Mouse (Mus musculus) embryo, embryonic 10.5 days (tissue): ENCODE data around the gene Tbx2.

ENCODE experiments used
- DNase-seq: peaks from one replicate; pipeline ENCODE4 v3.0.0-alpha.2; 2015; ENCODE audit warnings: low spot score

Gene Tbx2

DNA sequence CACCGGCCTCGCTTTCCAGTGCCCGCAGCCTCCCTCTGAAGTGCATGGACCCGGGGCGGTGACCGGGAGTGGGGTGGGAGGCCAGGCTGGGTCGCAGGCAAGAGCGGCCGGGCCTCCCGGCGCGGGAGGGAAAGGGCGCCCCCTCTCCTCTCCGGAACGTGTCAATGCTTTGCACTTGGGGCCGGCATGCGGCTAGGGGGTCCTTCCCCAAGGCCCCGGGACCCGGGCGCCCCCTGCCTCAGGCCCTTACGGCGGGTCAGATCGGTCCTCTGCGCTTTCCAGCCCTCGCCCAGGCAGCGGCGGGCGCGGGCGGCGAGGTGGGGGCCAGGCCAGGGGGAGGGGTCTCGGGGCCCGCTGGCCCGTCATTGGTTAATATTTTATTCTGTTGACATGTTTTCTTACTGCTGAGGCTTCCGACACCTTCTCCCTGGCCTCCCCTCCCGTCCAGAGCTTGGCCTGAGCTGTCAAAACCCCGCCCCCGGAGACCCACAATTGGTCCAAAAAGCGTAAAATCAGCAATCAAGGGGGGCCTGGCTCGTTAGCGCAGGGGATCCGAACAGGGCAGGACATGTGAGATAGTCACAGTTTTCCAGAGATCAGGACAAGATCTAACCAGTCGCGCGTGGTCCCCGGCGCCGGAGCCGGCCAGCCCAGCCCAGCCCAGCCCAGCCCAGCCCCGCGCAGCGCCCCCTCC is at the start of gene Tbx2:
TSS of gene Tbx2 (plus strand) at position 321 of the 694 bp plus-strand sequence.
- DNase-seq = peak; percentile 89

GRCm38 (mm10) chr11:85786113-85786718 is 46.1 kb upstream of the Tbx2 start:
- peak; percentile 48 for DNase-seq

- no peak for DNase-seq
Measured at GRCm38 (mm10) chr11:85789750-85790149, 42.6 kb upstream of the Tbx2 start.

DNA sequence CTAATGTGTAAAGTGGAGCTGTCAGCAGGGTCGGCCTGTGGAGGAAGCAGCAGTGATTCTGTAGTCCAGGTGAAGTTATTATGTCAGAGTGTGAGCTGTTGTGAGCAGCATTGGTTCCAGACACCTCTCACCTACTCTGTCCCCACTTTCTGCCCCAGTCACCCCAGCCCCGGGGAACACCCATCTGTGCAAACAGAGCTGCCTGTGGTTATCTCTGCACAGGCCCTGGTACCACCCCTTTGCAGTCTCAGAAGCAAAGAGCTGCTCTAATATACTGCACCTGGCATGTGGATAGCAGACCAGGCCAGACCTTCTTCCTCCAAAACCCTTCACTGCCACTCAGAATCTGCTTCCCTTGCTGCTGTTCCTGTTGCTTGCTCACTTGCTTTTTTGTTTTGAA is 42.1 kb upstream of the Tbx2 start:
- no peak for DNase-seq

DNA sequence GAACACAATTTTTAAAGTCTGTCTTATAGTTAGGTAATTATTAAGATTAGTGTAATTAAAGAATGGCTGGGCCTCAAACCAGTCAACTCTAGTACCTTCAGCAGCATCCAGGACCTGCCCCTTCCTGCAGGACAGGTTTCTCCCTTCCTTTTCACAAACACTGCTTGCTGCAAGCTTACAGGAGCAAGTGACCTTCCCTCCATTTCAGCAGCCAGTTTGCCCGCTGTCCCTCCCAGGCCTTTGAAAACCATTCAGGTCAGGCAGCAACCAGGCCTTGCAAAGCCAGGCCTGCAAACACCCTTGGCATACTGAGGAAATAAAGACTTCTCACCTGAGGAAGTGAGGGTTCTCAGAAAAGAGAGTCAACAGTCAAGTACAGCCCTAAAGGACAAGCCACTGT is 41.1 kb upstream of the Tbx2 start:
- no peak for DNase-seq

DNA sequence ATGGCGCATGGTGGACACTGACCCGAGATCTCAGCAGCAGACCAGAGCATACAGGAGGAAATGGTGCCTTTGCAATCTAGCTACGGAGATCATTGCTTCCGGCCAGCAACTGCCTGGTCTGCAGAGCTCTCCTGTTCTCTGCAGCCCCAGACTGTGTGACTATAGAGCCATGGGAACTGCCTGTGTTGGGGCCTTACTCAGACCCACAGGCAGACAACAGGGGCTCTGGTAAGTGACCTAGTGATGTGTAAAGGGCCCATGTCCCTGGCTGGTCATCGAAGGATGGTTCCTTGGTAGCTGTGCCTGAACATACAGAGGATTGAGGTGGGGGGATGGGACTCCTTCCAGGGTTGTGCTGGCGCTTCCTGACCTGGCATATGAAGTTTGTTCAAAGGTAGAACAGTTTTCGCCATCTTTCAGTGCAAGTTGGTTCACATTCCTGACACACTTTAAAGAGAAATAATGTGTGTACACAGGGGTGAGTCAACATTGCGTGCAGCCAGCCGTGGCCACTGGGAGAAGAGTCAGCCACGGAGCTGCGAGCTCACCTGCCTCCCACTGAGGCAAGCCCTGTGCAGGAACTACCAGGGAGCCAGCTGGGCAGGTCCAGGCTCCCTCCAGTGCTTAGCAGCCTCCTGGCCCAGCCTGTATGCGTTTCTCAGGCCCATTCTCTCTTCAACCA is 39.7 kb upstream of the Tbx2 start:
- DNase-seq = no peak

- no peak for DNase-seq
Measured at GRCm38 (mm10) chr11:85799456-85799855, 32.9 kb upstream of the Tbx2 start.

- peak; percentile 39 for DNase-seq
Measured at GRCm38 (mm10) chr11:85799856-85800255, 32.5 kb upstream of the Tbx2 start.

- DNase-seq = no peak
Measured at GRCm38 (mm10) chr11:85800380-85800779, 32.0 kb upstream of the Tbx2 start.

- DNase-seq = no peak
Measured at GRCm38 (mm10) chr11:85804048-85804447, 28.3 kb upstream of the Tbx2 start.

- no peak for DNase-seq
Measured at GRCm38 (mm10) chr11:85805779-85806178, 26.6 kb upstream of the Tbx2 start.

DNA sequence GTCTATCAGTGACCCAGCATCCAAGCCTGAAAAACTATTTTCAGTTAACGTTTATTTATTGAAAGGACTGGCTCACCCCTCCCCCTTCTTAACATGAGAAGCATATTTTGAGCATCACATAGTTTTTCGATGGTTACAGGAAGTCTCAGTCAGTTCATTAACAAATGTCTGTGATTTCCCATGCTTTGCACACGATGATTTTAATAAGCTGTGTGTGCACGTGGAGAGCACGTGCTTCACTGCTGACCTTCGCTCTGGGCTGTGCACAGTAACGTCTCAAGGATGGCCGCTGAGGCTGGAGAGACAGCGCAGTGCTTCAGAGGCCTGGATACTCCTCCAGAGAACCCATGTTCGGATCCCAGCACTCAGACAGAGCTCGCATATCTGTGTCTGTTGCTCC is 25.0 kb upstream of the Tbx2 start:
- DNase-seq = no peak

DNA sequence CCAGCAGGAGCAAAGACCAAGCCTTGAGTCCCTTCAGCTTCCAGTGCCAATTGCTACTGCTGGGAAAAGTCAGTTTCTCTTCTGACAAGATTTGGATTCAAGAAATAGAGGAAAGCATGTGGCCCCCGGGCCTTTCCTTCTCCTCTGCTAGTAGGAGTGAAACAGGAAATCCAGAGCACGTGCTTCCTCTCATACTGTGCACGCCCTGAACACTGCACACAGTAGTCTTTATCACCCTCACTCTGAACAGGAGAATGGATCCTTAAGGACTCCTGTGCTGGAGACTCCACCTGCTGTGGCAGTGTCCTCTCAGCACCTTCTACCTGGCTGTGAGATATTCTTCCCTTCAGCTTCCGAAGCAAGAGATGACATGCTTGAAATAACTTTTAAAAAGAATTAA is 21.1 kb upstream of the Tbx2 start:
- no peak for DNase-seq

DNA sequence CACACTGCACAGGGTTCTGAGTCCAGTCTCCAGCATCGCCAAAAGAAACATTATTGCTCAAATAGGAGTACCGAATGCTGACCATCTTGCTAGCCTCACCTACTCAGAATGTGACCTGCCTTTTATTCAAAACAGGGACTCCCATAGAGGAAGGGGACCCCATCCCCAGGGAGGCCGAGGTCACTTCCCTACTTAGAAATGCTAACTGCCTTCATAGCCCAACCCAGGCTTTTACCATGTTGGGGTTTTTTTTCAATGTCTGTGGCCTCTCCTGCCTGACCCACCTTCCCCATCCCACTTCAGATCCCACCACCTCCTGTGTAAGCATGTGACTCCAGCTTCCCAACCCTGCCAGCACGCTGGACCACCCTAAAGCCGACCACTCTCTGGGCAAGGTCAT is 20.7 kb upstream of the Tbx2 start:
- no peak for DNase-seq

DNA sequence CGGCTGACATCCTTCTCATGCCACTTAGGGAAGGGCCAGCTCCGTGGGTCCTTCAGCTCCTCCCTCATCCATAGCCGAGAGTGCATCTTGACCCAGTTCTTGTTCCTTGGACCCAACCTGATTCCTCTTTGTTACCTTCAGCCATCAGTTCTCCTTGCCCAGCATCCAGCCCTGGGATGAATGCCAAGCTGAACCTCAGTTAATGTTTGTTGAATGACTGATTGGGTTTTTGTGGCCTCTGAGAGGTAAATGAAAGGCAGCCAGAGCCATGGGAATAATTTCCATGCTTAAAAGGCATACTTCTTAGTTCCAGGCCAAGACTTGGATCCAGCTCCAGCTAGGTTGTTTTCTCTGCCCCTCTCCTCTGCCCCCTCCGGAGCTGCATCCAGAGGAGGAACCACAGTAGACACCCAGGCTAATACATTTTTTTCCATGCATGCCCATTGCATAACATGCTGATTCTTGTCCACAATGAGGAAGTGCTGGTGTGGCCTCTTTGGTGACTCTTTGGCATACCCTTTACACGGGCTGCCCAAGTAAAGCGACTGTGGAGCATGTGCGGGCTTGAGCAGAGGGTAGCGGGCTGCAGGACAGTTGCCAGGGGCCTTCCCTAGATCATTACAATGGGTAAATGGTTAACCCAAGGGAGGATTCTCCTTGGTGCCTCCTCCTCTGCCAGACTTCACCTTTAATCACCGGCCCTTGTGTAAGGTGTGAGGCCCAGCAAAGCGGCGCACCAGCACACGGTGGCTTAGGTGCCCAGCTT is 20.0 kb upstream of the Tbx2 start:
- no peak for DNase-seq

DNA sequence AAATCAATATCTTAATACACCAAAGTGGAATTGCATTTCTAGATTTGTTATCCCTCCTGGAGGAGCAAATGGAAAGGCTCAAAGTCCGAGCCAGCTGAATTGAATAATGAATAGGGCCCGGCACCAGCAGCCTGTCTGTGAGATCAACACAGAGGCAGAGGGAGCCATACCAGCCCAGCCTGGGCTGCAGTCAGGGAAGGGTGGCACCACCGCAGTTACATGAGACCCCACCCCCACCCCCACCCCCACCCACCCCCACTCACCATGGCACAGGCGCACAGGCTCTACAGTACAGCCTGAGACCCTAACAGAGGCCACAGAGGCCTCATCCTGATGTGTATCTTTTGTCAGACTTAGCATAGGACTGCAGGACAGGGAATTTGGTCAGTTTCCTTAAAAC is 17.7 kb upstream of the Tbx2 start:
- DNase-seq = no peak

DNA sequence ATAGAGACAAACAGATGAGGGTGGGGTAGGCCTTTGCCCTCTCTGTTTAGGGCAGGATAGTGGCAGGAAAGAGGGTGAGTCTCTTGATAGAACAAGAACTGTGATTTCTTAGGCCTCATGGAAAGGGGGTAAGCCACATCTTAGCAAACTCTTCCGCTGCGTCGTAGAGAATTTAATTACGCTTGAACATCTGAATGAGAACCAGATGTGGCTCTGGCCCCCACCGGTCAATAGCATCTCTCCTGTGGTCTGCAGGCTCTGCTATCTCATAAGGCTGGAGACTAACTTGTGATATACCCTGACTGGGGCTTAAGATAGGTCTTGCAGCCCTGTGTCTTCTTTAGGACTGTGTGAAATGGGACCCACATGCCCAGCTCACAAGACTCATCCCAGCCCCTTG is 15.9 kb upstream of the Tbx2 start:
- peak; percentile 61 for DNase-seq

GRCm38 (mm10) chr11:85818401-85818800 is 13.9 kb upstream of the Tbx2 start:
- DNase-seq = no peak

- no peak for DNase-seq
Measured at GRCm38 (mm10) chr11:85820959-85821358, 11.4 kb upstream of the Tbx2 start.

GRCm38 (mm10) chr11:85821659-85822058 is 10.7 kb upstream of the Tbx2 start:
- DNase-seq = no peak

DNA sequence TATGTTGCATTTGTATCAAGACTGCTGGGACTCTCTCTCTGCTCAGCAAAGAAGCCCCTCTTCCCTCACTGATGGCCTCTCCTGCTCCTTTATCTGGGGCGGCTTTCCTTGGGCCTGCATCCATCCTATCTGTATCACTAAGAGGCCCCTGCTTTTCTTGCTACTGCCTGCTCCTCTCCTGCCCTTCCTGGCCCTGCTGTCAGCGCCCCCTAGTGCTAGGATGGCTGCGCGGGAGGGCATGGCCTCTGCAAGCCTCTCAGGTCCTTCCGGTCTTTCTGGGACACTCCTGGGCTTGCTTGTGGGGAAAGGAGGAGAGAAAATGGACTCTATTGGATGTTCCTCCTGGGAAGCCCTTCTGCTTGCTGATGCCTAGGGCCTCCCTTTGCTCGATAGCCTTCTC is 9.2 kb upstream of the Tbx2 start:
- DNase-seq = peak; percentile 85

DNA sequence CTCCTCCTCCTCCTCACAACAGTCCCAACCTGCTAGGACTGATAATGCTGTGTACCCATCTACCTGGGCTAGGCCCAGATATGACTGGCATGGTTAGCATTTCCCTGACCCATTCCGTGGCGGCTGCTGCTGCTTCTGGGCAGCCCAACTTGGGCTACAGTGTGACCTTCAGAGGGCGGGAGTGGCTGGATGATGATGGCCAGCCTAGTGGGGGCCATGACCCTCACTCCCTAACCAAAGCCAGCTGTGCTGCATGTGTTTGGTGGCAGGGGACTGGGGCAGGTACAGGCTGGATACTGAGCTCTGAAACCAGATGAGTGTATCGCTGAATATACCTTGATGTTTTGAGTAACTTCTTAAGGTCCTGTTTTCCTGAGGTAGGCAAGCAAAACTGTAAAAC is 8.6 kb upstream of the Tbx2 start:
- no peak for DNase-seq

GRCm38 (mm10) chr11:85825031-85825430 is 7.3 kb upstream of the Tbx2 start:
- no peak for DNase-seq
